Mouse (Mus musculus): ENCODE measurements around the gene Spem2.

The Spem2 gene

GRCm38 (mm10) chr11:69799394-69800137 is 18.7 kb downstream of the Spem2 start:
- DNase-seq (ENCODE audit: low read depth), result peak; percentile 19

- no peak for DNase-seq (ENCODE audit: low read depth)
Measured at GRCm38 (mm10) chr11:69797924-69798323, 20.3 kb downstream of the Spem2 start.

- DNase-seq (ENCODE audit: low read depth), result peak; percentile 45
Measured at GRCm38 (mm10) chr11:69795983-69796435, 22.3 kb downstream of the Spem2 start.

GRCm38 (mm10) chr11:69795168-69795982 is 22.9 kb downstream of the Spem2 start, which contains the start of gene Chrnb1:
Chrnb1 (minus strand) TSS chr11:69795943.
- peak; percentile 93 for DNase-seq (ENCODE audit: low read depth)

- DNase-seq (ENCODE audit: low read depth), result no peak
Measured at GRCm38 (mm10) chr11:69793429-69793828, 24.8 kb downstream of the Spem2 start.

GRCm38 (mm10) chr11:69791420-69791819 is 26.8 kb downstream of the Spem2 start:
- no peak for DNase-seq (ENCODE audit: low read depth)

- no peak for DNase-seq (ENCODE audit: low read depth)
Measured at GRCm38 (mm10) chr11:69789431-69789830, 28.8 kb downstream of the Spem2 start.

- DNase-seq (ENCODE audit: low read depth), result no peak
Measured at GRCm38 (mm10) chr11:69787306-69787705, 31.0 kb downstream of the Spem2 start.

- no peak for DNase-seq (ENCODE audit: low read depth)
Measured at GRCm38 (mm10) chr11:69784793-69785272, 33.4 kb downstream of the Spem2 start.

GRCm38 (mm10) chr11:69781828-69782227 is 36.4 kb downstream of the Spem2 start:
- DNase-seq (ENCODE audit: low read depth), result no peak

- no peak for DNase-seq (ENCODE audit: low read depth)
Measured at GRCm38 (mm10) chr11:69778985-69779384, 39.3 kb downstream of the Spem2 start.

GRCm38 (mm10) chr11:69778258-69778982 is 39.8 kb downstream of the Spem2 start:
- DNase-seq (ENCODE audit: low read depth), result no peak

GRCm38 (mm10) chr11:69777504-69778257 is 40.6 kb downstream of the Spem2 start:
- DNase-seq (ENCODE audit: low read depth), result no peak

- DNase-seq (ENCODE audit: low read depth), result no peak
Measured at GRCm38 (mm10) chr11:69776488-69776887, 41.8 kb downstream of the Spem2 start.

- no peak for DNase-seq (ENCODE audit: low read depth)
Measured at GRCm38 (mm10) chr11:69775716-69776115, 42.5 kb downstream of the Spem2 start.

- no peak for DNase-seq (ENCODE audit: low read depth)
Measured at GRCm38 (mm10) chr11:69774961-69775360, 43.3 kb downstream of the Spem2 start.

- DNase-seq (ENCODE audit: low read depth), result no peak
Measured at GRCm38 (mm10) chr11:69767625-69767909, 50.7 kb downstream of the Spem2 start.

GRCm38 (mm10) chr11:69766872-69767624 is 51.2 kb downstream of the Spem2 start:
- DNase-seq (ENCODE audit: low read depth), result no peak

All from naive thymus-derived CD4-positive, alpha-beta T cell, adult 2 months (primary cell).